Mouse (Mus musculus) heart, postnatal 0 days (tissue): ENCODE measurements around the gene Sez6l2.

ENCODE experiments used
- CTCF ChIP-seq: IDR thresholded peaks from 2 replicates; pipeline ENCODE4 v1.5.1; 2016; ENCODE audit warnings: antibody characterized with exemption, control low read depth, low read depth
- EP300 ChIP-seq: IDR thresholded peaks from 2 replicates; pipeline ENCODE4 v1.6.1; 2016; ENCODE audit warnings: antibody characterized with exemption, low read depth

DNA sequence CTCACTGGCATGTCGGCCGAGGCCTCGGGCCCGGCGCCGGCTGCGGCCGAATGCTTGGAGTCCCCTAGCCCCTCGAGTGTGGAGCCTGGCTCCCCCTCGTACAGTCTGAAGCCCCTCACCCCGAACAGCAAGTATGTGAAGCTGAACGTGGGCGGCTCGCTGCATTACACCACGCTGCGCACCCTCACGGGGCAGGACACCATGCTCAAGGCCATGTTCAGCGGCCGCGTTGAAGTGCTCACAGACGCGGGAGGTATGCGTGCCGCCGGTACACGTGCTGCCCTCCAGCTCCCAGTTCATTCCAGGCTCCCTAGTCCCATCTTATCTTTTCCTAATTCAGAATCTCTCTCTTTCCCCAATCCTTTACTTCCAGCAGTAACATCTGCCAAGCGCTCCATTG lies 21.3 kb upstream of the Sez6l2 start:
- TF ChIP-seq CTCF = no peak
- no peak for TF ChIP-seq EP300
